16 mouse cellular contexts compared by ENCODE assay signal in genomic region chr16:97263451-97263850, GRCm38 (mm10).
DNase-seq lines count a peak whose midpoint lies in the region; ATAC-seq lines count a peak whose summit lies in the region.
"Had no signal": no experiment of that assay in that cellular context is flagged by ENCODE, and none has a peak within 500 bp of the region (broad histone marks: within the 10 kb centered on the region; RNA-seq: fewer than 3 reads in every experiment).

No protein-coding gene starts in this region.

- H3K9me3 ChIP-seq in hindbrain, embryonic 16.5 days (ENCODE audit: control insufficient read depth, low read length), result no peaks in the 10 kb centered on the region
- no peaks in the 10 kb centered on the region for H3K9me3 ChIP-seq in hindbrain, embryonic 10.5 days
- H3K9me3 ChIP-seq in midbrain, embryonic 15.5 days, result no peaks in the 10 kb centered on the region
- H3K9me3 ChIP-seq: limb, embryonic 12.5 days; liver, embryonic 13.5 days had no signal

- DNase-seq in hindbrain, embryonic 10.5 days (ENCODE audit: low spot score), result no peak
- peak; percentile 21 for DNase-seq in Muller cell, postnatal 12 days (ENCODE audit: inconsistent ontology term)
- DNase-seq in embryo, embryonic 11 days, result peak; percentile 24
- DNase-seq in gastrocnemius, adult 18-20 months (ENCODE audit: low spot score), result no peak
- DNase-seq in left cerebral cortex, postnatal 14 days (ENCODE audit: low spot score in 2 of 2), result no peak
- DNase-seq: adrenal gland, adult 2 months; cerebellum, adult 11 months; gastrocnemius, postnatal 10 days; heart, adult 2 months; liver, embryonic 13.5 days; thymus, adult 2 months had no signal

- 0 out of 2 replicates have a peak overlapping the region, but pooled peaks have one; percentile 10 for H3K4me2 ChIP-seq in hindbrain, embryonic 16.5 days (ENCODE audit: low read length)
- 0 out of 2 replicates have a peak overlapping the region, but pooled peaks have one; percentile 20 for H3K4me2 ChIP-seq in midbrain, embryonic 15.5 days
- H3K4me2 ChIP-seq: limb, embryonic 12.5 days; liver, embryonic 13.5 days had no signal

- ATAC-seq in hindbrain, embryonic 16.5 days, result peak; percentile 27; the same call in 1 of the 2 replicates
- no peak for ATAC-seq in midbrain, embryonic 15.5 days (replicated peaks)
- ATAC-seq: intestine, embryonic 16.5 days had no signal

- WGBS in hindbrain, embryonic 16.5 days, result 11% methylated on average over 6 of the region's 6 CpGs
- 11% methylated on average over 6 of the region's 6 CpGs for WGBS in hindbrain, embryonic 10.5 days
- WGBS in midbrain, embryonic 15.5 days, result 12% methylated on average over 6 of the region's 6 CpGs

- H3K36me3 ChIP-seq in hindbrain, embryonic 16.5 days (ENCODE audit: control insufficient read depth, insufficient read depth, low read length), result no peaks in the 10 kb centered on the region
- H3K36me3 ChIP-seq in hindbrain, embryonic 10.5 days, result no peaks in the 10 kb centered on the region
- no peaks in the 10 kb centered on the region for H3K36me3 ChIP-seq in midbrain, embryonic 15.5 days (replicated peaks)
- H3K36me3 ChIP-seq: limb, embryonic 12.5 days; liver, embryonic 13.5 days had no signal

- no peaks in the 10 kb centered on the region for H3K27me3 ChIP-seq in hindbrain, embryonic 16.5 days (replicated peaks; ENCODE audit: control insufficient read depth, insufficient read depth, low read length)
- H3K27me3 ChIP-seq in hindbrain, embryonic 10.5 days (ENCODE audit: insufficient read depth, poor library complexity, severe bottlenecking), result no peaks in the 10 kb centered on the region
- H3K27me3 ChIP-seq in midbrain, embryonic 15.5 days (replicated peaks), result no peaks in the 10 kb centered on the region
- H3K27me3 ChIP-seq: limb, embryonic 12.5 days had no signal

- intact Hi-C loops in left cerebral cortex, postnatal 14 days (cut with DNase I), result no loop called here

- H3K27ac ChIP-seq in hindbrain, embryonic 16.5 days (ENCODE audit: low read depth, low read length), result no peak overlapping the region
- no peak overlapping the region for H3K27ac ChIP-seq in hindbrain, embryonic 10.5 days
- no peak overlapping the region; the same call in 1 of the 2 replicates for H3K27ac ChIP-seq in midbrain, embryonic 15.5 days
- H3K27ac ChIP-seq: heart, adult 2 months; kidney, postnatal 0 days; limb, embryonic 12.5 days; liver, embryonic 13.5 days had no signal

- H3K4me1 ChIP-seq in hindbrain, embryonic 16.5 days (ENCODE audit: control insufficient read depth, insufficient read depth, low read depth, low read length), result peaks cover 4% of the 10 kb centered on the region; the same call in 1 of the 2 replicates
- peaks cover 13% of the 10 kb centered on the region; the same call in 1 of the 2 replicates for H3K4me1 ChIP-seq in hindbrain, embryonic 10.5 days (replicated peaks)
- peaks cover 8% of the 10 kb centered on the region for H3K4me1 ChIP-seq in midbrain, embryonic 15.5 days
- H3K4me1 ChIP-seq: liver, embryonic 13.5 days had no signal

- H3K4me3 ChIP-seq in hindbrain, embryonic 16.5 days (ENCODE audit: low read length), result no peak overlapping the region
- no peak overlapping the region for H3K4me3 ChIP-seq in hindbrain, embryonic 10.5 days
- H3K4me3 ChIP-seq in midbrain, embryonic 15.5 days, result no peak overlapping the region
- H3K4me3 ChIP-seq: heart, adult 2 months; limb, embryonic 12.5 days; liver, embryonic 13.5 days had no signal

- H3K9ac ChIP-seq in hindbrain, embryonic 16.5 days (ENCODE audit: low read depth, low read length), result no peak overlapping the region
- H3K9ac ChIP-seq in midbrain, embryonic 15.5 days, result no peak overlapping the region
- H3K9ac ChIP-seq: limb, embryonic 12.5 days; liver, embryonic 13.5 days had no signal

Comparison
In these comparisons a context has a peak if more than half of its experiments do, and no peak if none do; other contexts are left out.
1. DNase-seq: peak in Muller cell, postnatal 12 days (single experiment) and embryo, embryonic 11 days (single experiment); none in hindbrain, embryonic 10.5 days (single experiment), gastrocnemius, adult 18-20 months (single experiment) and left cerebral cortex, postnatal 14 days (0 of 2).